Mouse (Mus musculus): Measurements from ENCODE around the gene Cactin.
A peak's percentile ranks its signal among the peaks of the same experiment; 100 is the strongest.

Cactin gene

DNA sequence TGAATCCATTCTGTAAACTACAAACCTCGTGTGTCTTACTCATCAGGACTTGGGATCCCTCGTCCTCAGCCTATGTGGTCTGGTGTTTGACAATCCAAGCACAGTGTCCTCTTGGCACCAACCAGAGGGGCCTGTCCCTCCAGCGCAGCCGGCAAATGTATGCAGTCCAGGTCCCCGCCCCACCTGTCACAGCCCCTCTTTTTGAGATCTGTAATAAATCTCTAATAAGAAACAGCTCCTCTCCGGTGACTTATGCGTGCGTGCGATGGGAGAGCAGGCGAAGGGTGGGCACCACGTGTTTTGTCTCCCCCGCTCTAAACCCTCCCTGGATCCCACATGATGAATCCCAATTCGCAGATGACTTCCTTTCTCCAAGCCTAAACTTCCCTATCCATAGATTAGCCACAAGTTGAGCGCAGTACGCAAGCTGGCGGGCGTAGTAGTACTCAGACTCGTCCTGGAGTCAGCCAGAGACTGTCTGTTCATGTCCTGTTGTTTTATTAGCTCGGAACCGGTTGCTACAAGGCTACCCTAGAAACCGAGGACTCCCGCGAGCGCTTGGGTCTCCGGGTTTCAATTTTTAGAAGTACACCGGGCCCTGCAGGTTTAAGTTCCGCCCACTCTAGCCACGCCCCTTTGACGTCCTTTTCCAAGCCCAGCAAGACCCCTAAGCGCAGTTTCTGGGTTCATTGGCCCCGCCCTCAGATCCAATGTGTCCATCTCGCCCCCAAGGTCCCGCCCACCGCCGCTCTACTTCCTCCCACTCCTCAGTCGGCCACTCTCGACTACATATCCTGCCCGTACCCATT, 958 bp upstream of the Cactin start:
- peak; percentile 97 for DNase-seq

- DNase-seq = no peak
Observed at GRCm38 (mm10) chr10:81321436-81321835, 533 bp downstream of the Cactin start.

DNA sequence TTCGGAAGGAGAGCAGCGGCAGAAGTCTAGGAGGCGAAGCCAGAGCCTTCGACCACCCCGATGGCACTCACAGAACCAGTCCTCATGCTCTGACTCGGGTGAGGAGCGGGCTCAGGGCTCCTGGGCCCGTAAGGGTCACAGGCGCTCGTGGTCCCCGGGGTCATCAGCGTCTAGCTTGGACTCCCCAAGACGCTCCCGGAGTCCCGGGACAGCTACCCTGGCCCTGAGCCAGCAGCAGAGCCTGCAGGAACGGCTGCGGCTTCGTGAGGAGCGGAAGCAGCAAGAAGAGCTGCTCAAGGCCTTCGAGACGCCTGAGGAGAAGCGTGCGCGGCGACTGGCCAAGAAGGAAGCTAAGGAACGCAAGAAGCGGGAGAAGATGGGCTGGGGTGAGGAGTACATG, 1.5 kb downstream of the Cactin start:
- no peak for DNase-seq

DNA sequence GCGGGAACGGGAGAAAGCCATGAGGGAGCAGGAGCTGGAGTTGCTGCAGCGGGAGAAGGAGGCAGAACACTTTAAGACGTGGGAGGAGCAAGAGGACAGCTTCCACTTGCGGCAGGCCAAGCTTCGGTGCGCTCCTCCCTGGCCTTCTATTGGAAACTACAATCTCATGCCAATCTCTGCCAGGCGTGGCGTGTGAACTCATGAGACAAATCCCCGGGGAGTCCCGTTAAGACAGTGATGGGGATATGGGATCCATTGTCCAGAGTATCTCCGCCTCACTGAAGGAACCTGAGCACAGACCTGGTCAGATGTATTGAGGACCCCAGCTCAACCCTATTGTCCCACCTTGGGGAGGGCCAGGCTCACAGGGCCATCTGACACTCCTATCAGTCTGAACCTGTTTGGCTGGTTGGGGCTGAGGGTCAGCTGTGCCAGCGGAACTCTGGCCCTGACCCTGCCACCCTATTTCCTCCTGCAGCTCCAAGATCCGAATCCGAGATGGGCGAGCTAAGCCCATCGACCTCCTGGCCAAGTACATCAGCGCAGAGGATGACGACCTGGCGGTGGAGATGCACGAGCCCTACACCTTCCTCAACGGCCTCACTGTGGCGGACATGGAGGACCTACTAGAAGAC, 2.4 kb downstream of the Cactin start:
- no peak for DNase-seq

- no peak for DNase-seq
Observed at GRCm38 (mm10) chr10:81323791-81324530, 3.1 kb downstream of the Cactin start.

DNA sequence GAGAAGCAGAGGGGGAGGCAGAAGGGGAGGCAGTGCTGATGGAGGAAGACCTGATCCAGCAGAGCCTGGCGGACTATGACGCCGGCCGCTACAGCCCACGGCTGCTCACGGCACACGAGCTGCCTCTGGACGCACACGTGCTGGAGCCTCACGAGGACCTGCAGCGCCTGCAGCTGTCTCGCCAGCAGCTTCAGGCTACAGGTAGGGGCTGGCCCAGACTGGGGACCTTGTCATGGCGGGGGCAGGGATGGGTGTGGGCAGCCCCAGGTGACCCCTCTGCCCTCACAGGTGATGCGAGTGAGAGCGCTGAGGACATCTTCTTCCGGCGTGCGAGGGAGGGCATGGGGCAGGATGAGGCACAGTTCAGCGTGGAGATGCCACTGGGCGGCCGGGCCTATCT, 4.3 kb downstream of the Cactin start:
- DNase-seq = no peak

GRCm38 (mm10) chr10:81325781-81326180, 4.9 kb downstream of the Cactin start:
- no peak for DNase-seq

DNA sequence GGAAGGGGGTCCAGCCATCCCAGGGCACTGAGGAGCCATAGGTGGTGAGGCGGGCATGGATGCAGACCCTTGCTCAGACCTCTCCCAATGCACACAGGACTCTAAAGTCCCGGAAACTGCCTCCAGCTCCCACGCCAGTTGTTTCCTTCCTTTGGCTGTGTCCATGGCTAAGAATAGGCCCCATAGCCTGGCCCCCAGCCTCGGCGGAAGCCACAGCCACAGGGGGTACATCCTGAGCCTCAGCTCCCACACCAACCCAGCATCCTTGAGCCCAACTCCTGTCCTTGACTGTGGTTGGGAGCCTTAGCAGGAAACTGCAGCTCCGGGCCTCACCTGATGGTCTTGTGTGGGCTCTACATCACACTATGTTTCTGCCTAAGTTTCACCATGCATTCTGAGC, 6.0 kb downstream of the Cactin start:
- peak; percentile 57 for DNase-seq

DNA sequence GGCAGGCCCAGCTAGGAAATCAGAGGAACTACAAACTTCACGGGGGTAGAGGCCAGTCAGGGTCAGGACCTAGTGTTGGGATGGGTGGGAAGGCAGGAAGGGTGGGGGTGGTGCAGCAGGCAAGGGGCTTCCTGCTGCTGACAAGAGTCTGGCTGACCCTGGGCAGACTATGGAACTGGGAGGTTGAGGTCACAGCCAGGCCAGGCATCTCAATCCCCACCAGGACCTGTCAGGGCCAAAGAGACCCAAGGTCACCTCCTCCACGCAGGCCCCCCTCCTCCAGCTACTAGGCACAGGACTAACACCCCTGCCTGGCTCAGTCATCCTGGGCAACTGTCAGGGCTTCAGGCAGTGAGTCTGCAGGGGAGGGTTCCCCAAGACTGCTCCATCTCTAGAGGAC, 7.1 kb downstream of the Cactin start:
- DNase-seq = peak; percentile 47

DNA sequence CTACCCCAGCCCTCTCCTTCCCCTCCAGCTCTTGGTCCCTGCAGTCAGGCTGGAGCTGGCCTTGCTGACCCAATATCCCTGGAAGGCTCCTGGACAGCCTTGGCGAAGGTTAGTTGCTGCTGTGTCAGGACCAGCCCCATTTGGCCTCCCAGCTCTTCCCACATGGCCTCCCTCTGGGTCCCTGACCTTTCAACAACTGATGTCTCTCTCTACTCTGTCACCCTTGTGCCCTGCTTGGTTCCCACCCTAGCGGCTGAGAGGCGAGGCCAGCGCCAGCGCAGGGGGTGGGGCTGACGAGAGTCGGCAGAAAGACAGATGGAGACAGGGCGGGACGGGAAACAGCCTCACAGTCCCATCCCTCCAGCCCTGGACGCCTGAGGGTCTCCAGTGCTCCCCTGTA, 7.5 kb downstream of the Cactin start, which contains the start of gene Tbxa2r:
Tbxa2r (plus strand) TSS at position 346 of the 400 bp plus-strand sequence.
- peak; percentile 94 for DNase-seq

DNA sequence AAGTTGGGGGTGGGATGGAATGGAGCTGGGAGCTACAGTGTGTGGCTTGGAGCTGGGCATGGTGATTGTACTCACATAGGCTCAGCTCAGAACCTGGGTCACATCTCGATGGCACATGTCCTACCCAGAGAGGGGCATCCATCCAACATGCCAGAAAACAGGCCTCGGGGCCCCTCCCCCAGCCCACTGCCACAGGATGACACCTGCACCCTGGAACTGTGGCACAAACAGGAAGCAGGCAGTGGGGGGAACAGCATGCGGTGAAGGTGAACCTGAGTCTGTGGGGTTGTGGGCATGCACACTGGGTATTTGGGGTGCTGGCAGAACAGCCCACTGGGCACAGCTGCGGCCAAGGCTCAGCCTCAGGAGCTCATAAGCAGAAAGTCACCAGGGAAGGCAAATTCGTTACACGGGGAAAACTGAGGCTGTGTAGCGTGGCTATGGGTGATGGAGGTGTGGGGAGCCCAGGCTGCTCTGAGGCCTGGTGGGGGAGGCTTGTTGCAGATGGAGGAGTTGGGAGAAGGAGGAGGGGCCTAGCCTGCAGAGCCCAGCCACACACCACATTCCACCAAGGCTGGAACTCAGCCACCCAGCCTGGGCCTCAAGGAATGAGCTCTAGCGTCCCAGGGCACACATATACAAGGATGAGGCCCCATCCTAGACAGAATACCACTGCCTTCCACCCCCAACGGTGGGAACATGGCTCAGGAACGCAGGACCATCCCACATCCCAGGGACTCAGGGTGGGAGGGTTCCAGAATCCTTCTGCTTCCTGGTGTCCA, 8.5 kb downstream of the Cactin start:
- peak; percentile 93 for DNase-seq

DNA sequence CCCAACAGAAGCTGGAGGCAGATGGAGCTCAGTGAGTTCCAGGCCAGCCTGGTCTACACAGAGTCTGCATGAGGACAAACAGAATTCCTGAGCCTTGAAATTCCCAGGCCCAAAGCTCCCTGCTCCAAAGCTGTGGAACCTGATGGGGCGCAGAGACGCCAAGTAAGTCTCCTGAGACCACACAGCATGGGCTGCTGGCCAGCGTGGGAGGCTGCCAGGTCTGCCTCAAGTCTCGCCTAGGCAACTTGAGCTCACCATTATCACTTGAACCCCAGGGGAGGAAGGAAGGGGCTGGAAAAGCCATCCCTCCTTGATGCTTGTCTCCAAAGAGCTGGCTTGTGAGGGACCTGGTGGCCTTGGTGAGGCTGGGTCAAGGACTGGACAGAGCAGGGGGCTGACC, 9.1 kb downstream of the Cactin start:
- no peak for DNase-seq

GRCm38 (mm10) chr10:81332277-81332676, 11.4 kb downstream of the Cactin start:
- no peak for DNase-seq

- no peak for DNase-seq
Observed at GRCm38 (mm10) chr10:81334324-81334723, 13.4 kb downstream of the Cactin start.

DNA sequence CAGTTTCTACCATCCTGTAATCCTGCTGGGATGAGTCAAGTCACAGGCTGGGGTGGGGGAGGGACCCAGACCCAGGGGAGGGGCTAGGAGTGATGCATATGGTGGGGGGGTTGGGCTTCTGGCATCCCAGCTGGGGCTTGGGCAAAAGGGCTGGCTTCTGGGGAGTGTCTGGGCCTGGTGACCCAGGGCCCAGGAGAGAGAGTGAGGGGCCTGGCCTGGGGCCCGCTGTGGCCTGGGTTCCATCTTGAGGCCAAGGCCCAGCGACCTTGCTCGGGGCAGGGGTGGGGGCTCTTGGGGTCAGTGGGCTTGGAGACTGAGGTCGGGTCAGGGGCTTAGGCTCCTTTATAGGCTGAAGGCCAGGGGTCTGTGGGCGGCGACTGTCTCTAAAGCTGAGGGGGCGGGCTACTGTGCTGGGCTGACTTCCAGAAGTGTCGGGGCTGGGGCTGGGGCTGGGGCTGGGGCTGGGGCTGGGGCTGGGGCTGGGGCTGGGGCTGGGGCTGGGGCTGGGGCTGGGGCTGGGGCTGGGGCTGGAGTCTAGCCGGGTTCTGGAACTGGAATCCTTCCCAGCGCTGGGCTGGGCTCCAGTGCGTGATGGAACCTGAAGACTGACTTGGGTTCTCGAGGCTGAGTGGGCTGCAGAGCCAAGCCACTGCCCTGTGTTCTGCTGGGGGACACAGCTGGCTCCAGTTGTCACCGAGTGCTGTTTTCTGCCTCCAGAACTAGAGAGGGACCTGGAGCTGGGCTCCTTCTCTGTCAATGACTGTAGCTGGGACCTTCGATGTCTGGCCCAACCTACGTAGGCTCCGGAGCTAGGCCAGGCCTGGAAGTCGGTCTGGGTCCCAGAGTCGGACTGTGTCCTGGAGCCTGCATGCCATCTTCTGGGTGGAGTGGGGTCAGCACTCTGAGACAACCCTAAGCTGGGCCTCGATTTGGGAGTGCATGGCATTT, 14.8 kb downstream of the Cactin start:
- DNase-seq = no peak

DNA sequence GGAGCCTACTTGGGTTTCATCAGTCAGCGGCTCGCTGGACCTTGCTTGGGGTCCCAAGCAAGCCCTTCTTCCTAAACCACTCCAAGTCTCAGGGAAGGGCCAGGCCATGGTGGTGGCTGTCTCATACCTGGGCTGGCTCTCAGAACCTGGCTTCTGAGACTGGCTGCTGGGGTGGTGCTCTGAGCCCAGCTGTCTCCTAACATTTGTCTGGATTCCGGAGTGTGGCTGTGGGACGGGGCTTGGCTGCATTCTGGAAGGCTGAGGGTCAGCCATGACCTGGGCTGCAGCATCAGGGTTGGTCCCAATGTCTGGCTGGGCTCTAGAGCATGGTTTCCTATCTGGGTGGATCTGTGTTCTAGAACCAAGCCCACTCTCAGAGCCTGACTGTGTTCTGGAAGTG, 15.7 kb downstream of the Cactin start:
- DNase-seq = no peak

- DNase-seq = no peak
Observed at GRCm38 (mm10) chr10:81340551-81341332, 19.8 kb downstream of the Cactin start.

DNA sequence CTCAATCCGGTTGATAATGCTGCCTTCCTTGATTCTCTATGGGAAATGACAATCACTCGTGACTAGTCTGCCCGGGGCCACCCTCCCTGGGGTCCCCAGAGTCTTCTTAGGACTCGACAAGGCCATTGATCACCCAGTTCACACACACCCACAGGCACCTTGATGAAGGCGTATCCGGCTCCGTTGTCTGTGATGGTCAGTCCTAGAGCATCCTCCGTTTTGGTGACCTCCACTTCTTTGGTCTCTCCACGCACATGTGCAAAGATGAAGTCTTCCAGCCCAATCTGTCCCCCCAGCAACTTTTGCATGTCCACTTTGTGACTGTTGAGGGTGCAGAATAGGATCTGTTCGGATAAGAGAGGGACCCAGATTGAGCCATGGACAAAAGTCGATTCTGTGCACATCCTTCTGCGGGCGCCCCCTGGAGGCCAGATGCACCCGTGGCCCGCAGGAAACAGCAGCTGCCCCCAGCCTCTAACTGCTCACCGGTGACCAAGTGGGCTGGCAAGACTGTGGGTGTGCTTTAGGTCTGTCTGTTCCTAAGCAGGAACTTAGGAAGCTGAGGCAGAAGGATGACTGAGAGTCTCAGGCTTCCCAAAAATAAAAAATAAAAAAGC, 20.5 kb downstream of the Cactin start:
- peak; percentile 87 for DNase-seq

DNA sequence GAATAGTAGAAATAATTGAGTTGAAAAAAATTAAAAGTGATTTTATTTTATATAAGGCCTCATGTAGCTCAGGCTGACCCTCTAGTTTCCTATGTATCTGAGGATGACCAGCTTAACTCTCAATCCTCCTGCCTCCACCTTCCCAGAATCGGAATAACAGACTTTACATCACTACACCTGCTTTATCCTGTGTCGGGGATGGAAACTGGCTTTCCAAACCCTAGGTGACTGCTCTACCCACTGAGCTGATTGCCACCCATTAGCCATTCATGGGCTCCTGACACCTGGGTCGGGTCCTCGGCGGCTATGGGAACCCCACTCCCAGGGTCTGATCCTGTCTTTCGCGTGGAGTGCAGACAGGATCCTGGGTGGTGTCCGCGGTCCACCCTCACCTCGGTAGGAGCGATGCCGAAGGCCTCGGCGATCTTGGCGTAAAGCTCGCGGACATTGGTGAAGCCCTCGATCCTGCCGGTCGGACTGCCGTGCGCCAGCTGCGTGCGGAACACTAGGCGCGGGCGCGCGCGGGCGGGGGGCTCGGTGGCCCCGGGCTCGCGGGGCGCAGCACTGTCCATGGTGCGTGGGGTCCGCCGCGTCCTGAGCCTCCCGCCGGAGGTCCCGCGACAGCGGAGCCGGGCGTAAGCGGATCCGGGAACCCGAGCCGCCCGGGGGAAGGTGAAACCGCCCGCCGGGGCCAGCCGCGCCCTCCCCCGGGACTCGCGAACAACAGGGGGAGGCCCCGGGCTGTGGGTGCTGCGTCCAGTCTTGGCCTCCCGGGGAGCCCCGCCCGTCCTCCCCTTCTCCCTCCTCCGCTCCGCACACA, 22.0 kb downstream of the Cactin start, which contains the start of gene Gipc3:
Gipc3 (minus strand) TSS at position 581 of the 820 bp plus-strand sequence.
- peak; percentile 32 for DNase-seq
